Mouse (Mus musculus) kidney, adult 11 months (tissue): ENCODE results near the gene Ap2s1.

ENCODE experiments used
- DNase-seq: peaks from one replicate; pipeline ENCODE4 v3.0.0; 2022

Ap2s1 gene

GRCm38 (mm10) chr7:16755362-16756017 is 17.3 kb downstream of the Ap2s1 start:
- DNase-seq: peak; percentile 34

- no peak for DNase-seq
Observed at GRCm38 (mm10) chr7:16758872-16759574, 20.8 kb downstream of the Ap2s1 start.

DNA sequence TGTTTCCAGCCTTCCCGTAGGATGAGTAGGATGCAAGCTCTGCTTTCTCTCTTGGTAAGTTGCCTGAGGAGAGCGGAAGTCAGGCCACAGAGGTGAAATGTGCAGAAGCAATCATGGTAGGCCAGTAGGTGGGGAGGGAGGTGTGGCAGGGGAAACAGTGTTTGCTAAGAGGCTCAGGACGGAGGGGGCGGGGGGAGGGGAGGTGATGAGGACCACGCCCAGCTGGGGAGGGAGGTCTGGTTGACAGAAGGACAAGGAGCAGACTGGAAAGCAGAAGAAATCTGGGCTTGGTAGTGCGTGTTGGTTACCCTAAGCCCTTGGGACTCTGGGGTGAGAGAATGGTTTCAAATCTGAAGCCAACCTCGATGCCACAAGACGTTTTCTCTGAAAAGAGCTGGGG is 22.1 kb downstream of the Ap2s1 start:
- peak; percentile 19 for DNase-seq

GRCm38 (mm10) chr7:16761005-16761481 is 22.8 kb downstream of the Ap2s1 start:
- DNase-seq: peak; percentile 69

DNA sequence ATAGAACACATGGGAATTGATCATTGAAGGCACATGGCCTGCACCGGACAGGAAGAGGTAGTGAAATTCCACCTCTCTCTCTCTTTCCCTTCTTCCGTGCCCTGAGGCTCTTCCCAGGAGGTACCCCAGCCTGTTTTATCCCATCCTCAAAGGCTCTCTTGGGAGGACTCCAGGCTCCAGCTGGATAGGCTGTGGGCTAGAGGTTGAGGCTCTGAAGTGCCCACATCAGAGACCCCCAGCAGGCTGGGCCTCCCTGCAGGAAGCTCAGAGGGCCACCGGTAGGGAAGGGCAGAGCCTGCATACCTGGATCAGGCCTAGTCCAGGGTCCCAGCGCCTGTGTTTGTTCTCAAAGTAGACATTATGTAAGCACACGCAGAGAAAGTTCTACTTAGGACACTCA is 23.4 kb downstream of the Ap2s1 start:
- DNase-seq: no peak

GRCm38 (mm10) chr7:16763463-16764218 is 25.4 kb downstream of the Ap2s1 start:
- DNase-seq: no peak

DNA sequence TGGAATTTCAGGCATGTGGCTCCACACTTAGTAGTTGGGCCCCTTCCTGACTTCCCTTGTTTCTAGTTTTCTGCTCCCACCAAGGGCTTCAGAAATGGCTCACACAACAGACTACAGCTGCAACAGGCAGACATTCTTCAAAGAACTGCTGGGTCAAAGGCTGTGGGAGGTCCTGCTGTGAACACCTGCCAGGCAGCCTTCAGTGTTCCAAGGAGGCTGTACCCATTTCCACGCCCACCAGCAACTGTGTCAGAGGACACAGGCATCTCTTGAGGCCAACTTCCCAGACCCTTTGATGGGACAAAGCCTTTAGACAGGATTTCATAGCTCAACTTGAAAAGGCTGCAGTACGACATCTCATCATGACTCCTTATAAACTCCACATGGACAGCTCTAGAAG is 28.2 kb downstream of the Ap2s1 start:
- DNase-seq: no peak

- DNase-seq: peak; percentile 72
Observed at GRCm38 (mm10) chr7:16775888-16776287, 37.7 kb downstream of the Ap2s1 start.

DNA sequence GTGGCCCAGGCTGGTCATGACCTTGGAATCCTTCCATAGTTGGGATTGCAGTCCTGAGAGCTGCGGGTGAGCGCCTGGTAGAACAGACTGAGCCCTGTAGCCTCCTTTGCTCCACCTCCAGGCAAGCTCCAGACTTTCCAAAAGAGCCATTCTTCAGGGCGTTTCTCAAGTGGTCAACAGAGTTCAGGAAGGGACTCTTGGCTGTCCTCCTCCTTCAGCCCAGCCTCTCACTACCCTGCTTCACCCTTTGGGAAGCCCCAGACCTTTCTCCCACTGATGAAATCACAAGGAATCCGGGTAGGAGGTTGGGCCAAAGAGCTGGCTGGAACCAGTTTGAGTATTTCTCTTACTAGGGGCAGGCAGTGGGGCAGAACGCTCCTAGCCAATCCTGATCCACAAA is 41.9 kb downstream of the Ap2s1 start:
- peak; percentile 81 for DNase-seq

- peak; percentile 96 for DNase-seq
Observed at GRCm38 (mm10) chr7:16780825-16781554, 42.8 kb downstream of the Ap2s1 start, which contains the start of gene Slc1a5. Gene Slc1a5, plus strand, starts transcription at chr7:16781340.

DNA sequence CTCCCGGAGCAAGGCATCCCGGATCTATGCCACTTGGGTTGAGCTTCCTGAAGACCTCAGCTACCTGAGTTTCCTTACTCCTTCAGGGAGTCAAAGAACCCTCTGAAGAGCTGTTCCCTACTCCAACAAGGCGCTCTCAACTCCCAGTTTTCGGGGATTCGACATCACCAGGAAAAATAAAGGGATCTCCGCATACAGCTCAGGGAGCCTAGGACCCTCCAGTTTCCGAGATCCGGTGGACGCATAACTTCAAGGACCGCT is 43.3 kb downstream of the Ap2s1 start:
- no peak for DNase-seq

DNA sequence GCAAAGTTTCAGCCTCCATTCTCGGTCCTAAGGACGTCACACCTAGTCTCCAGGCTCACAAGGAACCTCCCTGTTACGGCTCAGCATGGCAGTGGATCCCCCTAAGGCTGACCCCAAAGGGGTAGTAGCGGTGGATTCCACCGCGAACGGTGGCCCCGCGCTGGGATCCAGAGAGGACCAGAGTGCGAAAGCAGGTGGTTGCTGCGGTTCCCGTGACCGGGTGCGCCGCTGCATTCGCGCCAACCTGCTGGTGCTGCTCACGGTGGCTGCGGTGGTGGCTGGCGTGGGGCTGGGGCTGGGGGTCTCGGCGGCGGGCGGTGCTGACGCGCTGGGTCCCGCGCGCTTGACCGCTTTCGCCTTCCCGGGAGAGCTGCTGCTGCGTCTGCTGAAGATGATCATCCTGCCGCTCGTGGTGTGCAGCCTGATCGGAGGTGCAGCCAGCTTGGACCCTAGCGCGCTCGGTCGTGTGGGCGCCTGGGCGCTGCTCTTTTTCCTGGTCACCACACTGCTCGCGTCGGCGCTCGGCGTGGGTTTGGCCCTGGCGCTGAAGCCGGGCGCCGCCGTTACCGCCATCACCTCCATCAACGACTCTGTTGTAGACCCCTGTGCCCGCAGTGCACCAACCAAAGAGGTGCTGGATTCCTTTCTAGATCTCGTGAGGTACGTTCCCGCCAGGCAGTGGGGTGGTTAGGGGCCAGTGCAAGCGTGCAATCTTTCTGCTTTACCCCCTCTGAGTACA is 43.8 kb downstream of the Ap2s1 start:
- DNase-seq: peak; percentile 12

DNA sequence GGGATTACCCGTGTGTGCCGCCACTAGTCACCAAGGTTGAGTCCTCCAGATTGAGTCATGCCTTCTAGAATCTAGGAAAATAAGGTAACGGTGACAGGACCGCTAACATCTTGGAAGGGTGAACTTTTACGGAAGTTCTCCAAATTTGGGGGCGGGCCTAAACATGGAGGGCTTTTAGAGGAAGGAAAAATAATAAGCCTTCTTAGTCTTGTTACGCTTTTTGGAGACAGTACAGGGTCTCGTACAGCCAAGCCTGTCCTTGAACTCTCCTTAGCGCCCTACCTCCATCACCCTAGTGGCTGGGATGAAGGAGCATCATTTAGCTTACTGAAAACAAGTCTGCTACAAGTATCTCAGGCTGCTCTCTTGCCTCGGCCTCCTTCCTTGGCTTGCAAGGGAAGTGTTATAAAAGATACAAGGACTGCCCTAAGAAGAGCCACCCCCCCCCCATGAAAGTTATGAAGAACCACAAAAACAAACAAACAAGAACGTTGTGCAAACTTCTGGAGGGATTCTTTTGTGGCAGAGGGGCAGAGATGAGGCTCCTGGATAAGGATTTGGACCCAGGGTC is 44.4 kb downstream of the Ap2s1 start:
- no peak for DNase-seq

- DNase-seq: peak; percentile 14
Observed at GRCm38 (mm10) chr7:16783224-16783688, 45.0 kb downstream of the Ap2s1 start.

GRCm38 (mm10) chr7:16783758-16784415 is 45.7 kb downstream of the Ap2s1 start:
- peak; percentile 90 for DNase-seq

- DNase-seq: peak; percentile 85
Observed at GRCm38 (mm10) chr7:16784498-16784976, 46.3 kb downstream of the Ap2s1 start.

DNA sequence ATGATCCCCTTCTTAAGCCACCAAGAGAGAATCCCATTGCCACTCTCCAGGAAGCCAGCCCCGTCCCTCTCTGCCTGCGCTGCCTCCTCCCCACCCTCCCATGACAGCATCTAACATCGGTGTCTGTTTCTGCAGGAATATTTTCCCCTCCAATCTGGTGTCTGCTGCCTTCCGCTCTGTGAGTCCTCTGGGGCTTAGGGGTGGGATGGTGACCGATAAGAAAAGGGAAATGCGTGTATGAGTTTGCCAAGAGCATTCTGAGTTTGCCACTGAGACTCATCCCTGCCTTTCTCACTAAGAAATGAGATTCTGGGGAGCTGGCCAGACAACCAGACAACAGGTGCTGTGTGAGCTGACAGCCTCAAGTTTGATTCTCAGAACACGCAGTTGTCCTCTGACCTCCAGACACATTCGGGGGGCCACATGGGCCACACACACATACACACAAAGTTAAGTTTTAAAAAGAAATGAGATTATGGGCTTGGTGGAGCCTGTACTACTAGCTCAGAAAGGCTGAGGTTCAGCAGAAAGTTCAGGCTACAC is 47.4 kb downstream of the Ap2s1 start:
- DNase-seq: no peak

DNA sequence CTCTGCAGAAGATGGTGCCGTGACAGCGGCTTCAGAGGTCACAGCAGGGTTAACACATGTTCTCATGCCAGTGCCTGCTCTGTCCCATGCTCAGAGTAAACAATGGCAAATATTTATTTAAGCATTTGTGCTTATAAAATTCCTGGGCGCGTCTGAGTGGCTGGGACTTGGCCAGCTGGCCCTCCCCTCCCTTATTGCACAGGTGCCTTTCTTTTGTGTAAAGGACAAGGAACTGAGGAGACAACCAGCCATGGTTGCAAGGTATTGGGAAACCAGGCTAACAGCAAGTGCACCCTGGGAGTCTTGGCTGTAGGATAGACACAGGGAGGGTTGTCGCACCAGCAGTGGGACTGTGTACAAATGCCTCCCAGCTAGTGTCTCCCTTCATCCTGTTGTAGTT is 54.1 kb downstream of the Ap2s1 start:
- DNase-seq: no peak

- no peak for DNase-seq
Observed at GRCm38 (mm10) chr7:16793010-16793725, 55.0 kb downstream of the Ap2s1 start.

DNA sequence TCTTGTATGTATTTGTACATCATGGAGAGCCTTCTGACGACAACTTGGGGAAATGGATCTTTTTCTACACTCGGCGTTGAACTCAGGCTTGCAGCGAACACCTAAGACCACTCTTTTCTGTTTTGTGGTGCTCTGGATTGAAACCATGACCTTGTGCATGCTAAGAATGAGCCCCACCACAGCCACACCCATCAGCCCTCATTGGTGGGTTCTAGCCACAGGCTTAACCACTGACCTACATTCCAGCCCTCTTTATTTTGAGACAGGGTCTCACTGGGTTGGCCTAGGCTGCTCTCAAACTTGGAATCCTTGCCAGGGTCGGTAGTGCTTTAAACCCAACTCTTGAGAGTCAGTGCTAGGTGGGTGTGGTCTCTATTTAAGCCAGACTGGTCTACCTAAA is 56.7 kb downstream of the Ap2s1 start:
- DNase-seq: no peak
